Mouse (Mus musculus): Measurements from ENCODE around the gene Dmrtc2. TPM values are rescaled to one million over a fixed set of nuclear protein-coding genes. Genes with fewer than 3 reads are reported as not detected.

The Dmrtc2 gene
- polyA plus RNA-seq (2015; fragmentation: Illumina TruSeq; extraction: RNeasy Lipid Tissue Mini Kit (QIAGEN cat#74804); ENCODE audit: low read depth, low replicate concordance): not detected

GRCm38 (mm10) chr7:24869532-24870165 is at the start of gene Dmrtc2, which contains the start of gene Lypd4:
TSS of gene Dmrtc2 (plus strand) at chr7:24870057.
TSS of gene Lypd4 (minus strand) at chr7:24869941.

GRCm38 (mm10) chr7:24861913-24862312 is 7.9 kb upstream of the Dmrtc2 start, which contains the start of gene Gm9844:
TSS of gene Gm9844 (plus strand) at chr7:24862213.

GRCm38 (mm10) chr7:24883896-24884692 is 14.2 kb downstream of the Dmrtc2 start, which contains the start of gene Rps19:
TSS of gene Rps19 (plus strand) at chr7:24884371.

GRCm38 (mm10) chr7:24897224-24897623 is 27.4 kb downstream of the Dmrtc2 start, which contains the start of gene Cd79a:
TSS of gene Cd79a (plus strand) at chr7:24897381.

DNA sequence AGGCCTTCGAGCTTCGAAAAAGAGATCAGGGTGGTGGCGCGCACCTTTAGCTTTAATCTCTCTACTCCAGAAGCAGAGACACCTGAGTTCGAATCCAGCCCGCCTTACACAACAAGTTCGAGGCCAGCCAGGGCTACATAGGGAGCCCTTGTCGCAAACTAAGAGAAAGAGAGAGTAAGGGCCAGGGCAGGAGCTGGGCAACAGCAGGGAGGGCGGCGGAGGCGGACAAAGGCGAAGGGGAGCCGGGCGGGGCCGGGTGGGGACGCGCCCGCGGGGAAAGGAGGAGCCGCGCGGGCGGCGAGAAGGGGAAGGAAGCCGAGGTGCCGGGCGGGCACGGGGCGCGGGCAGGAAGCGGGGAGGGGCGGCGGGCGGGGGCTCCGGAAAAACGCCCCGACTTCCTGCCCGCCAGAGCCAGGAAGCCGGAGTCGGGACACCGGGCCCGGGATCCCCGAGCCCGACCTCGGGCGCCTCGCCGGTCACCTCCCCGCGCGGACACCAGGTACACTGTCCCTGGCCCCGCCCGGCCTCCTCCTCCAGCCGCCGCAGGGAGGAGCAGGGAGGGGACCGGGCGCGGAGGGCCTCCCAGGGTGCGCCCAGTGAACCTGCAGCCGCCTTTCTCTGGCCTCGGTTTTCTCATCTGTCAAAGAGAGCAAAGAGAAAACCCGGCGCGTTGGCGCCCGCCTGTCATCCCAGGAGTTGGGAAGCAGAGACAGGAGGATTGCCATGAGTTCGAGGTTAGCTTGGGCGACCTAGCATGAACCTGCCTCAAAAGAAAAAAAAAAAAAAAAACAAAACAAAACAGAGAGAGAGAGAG is 33.0 kb downstream of the Dmrtc2 start, which contains the start of gene Arhgef1:
TSS of gene Arhgef1 (plus strand) at position 283 of the 814 bp plus-strand sequence.

Other genes starting within 250 kb of the Dmrtc2 start
- not detected for gene Lypd3, start 233.5 kb upstream of the Dmrtc2 start, polyA plus RNA-seq (2015; fragmentation: Illumina TruSeq; extraction: RNeasy Lipid Tissue Mini Kit (QIAGEN cat#74804); ENCODE audit: low read depth, low replicate concordance)
- gene Tex101, start 193.4 kb upstream of the Dmrtc2 start, polyA plus RNA-seq (2015; fragmentation: Illumina TruSeq; extraction: RNeasy Lipid Tissue Mini Kit (QIAGEN cat#74804); ENCODE audit: low read depth, low replicate concordance): not detected
- gene BC049730, start 160.8 kb upstream of the Dmrtc2 start, polyA plus RNA-seq (2015; fragmentation: Illumina TruSeq; extraction: RNeasy Lipid Tissue Mini Kit (QIAGEN cat#74804); ENCODE audit: low read depth, low replicate concordance): not detected
- gene Gm4763, start 143.1 kb upstream of the Dmrtc2 start, polyA plus RNA-seq (2015; fragmentation: Illumina TruSeq; extraction: RNeasy Lipid Tissue Mini Kit (QIAGEN cat#74804); ENCODE audit: low read depth, low replicate concordance): not detected
- not detected for gene Cd177, start 109.7 kb upstream of the Dmrtc2 start, polyA plus RNA-seq (2015; fragmentation: Illumina TruSeq; extraction: RNeasy Lipid Tissue Mini Kit (QIAGEN cat#74804); ENCODE audit: low read depth, low replicate concordance)
- not detected for gene Ceacam10, start 92.9 kb upstream of the Dmrtc2 start, polyA plus RNA-seq (2015; fragmentation: Illumina TruSeq; extraction: RNeasy Lipid Tissue Mini Kit (QIAGEN cat#74804); ENCODE audit: low read depth, low replicate concordance)
- gene Gm9844, start 7.8 kb upstream of the Dmrtc2 start, polyA plus RNA-seq (2015; fragmentation: Illumina TruSeq; extraction: RNeasy Lipid Tissue Mini Kit (QIAGEN cat#74804); ENCODE audit: low read depth, low replicate concordance): 5.7 TPM
- not detected for gene Lypd4, start 116 bp upstream of the Dmrtc2 start, polyA plus RNA-seq (2015; fragmentation: Illumina TruSeq; extraction: RNeasy Lipid Tissue Mini Kit (QIAGEN cat#74804); ENCODE audit: low read depth, low replicate concordance)
- 828 TPM for gene Rps19, start 14.3 kb downstream of the Dmrtc2 start, polyA plus RNA-seq (2015; fragmentation: Illumina TruSeq; extraction: RNeasy Lipid Tissue Mini Kit (QIAGEN cat#74804); ENCODE audit: low read depth, low replicate concordance)
- gene Cd79a, start 27.3 kb downstream of the Dmrtc2 start, polyA plus RNA-seq (2015; fragmentation: Illumina TruSeq; extraction: RNeasy Lipid Tissue Mini Kit (QIAGEN cat#74804); ENCODE audit: low read depth, low replicate concordance): not detected
- 52.4 TPM for gene Arhgef1, start 32.9 kb downstream of the Dmrtc2 start, polyA plus RNA-seq (2015; fragmentation: Illumina TruSeq; extraction: RNeasy Lipid Tissue Mini Kit (QIAGEN cat#74804); ENCODE audit: low read depth, low replicate concordance)
- 0.55 TPM for gene Gm4881, start 74.4 kb downstream of the Dmrtc2 start, polyA plus RNA-seq (2015; fragmentation: Illumina TruSeq; extraction: RNeasy Lipid Tissue Mini Kit (QIAGEN cat#74804); ENCODE audit: low read depth, low replicate concordance)
- 268 TPM for gene Rabac1, start 102.7 kb downstream of the Dmrtc2 start, polyA plus RNA-seq (2015; fragmentation: Illumina TruSeq; extraction: RNeasy Lipid Tissue Mini Kit (QIAGEN cat#74804); ENCODE audit: low read depth, low replicate concordance)
- 1,176 TPM for gene Atp1a3, start 135.9 kb downstream of the Dmrtc2 start, polyA plus RNA-seq (2015; fragmentation: Illumina TruSeq; extraction: RNeasy Lipid Tissue Mini Kit (QIAGEN cat#74804); ENCODE audit: low read depth, low replicate concordance)
- 104 TPM for gene Grik5, start 202.3 kb downstream of the Dmrtc2 start, polyA plus RNA-seq (2015; fragmentation: Illumina TruSeq; extraction: RNeasy Lipid Tissue Mini Kit (QIAGEN cat#74804); ENCODE audit: low read depth, low replicate concordance)
- 16.5 TPM for gene Zfp574, start 202.5 kb downstream of the Dmrtc2 start, polyA plus RNA-seq (2015; fragmentation: Illumina TruSeq; extraction: RNeasy Lipid Tissue Mini Kit (QIAGEN cat#74804); ENCODE audit: low read depth, low replicate concordance)